In genomic region chr5:151686606-151687525, GRCm38 (mm10) we compare ENCODE assay signal across 8 mouse cellular contexts. TPM values are rescaled to one million over a fixed set of nuclear protein-coding genes. Genes with fewer than 3 reads are reported as not detected.
A peak's percentile ranks its signal among the peaks of the same experiment; 100 is the strongest.
DNase-seq lines count a peak whose midpoint lies in the region; ATAC-seq lines count a peak whose summit lies in the region.

No protein-coding gene starts in this region.

- H3K36me3 ChIP-seq in megakaryocyte, embryonic 14.5 days (replicated peaks; ENCODE audit: low read length): no peaks in the 10 kb centered on the region

- DNase-seq in embryo, embryonic 10 days (ENCODE audit: low spot score): peak; percentile 86
- peak; percentile 75 for DNase-seq in gastrocnemius, postnatal 10 days
- peak; percentile 81 for DNase-seq in induced T-regulatory cell, adult 2 months (ENCODE audit: low read depth)
- peak; percentile 38 to 61 for DNase-seq in left cerebral cortex, adult 8-10 months (ENCODE audit: low spot score in 2 of 2)
- DNase-seq in right cerebral cortex, postnatal 10 days (ENCODE audit: low spot score in 2 of 2): peak; percentile 80 to 87
- peak; percentile 86 for DNase-seq in urinary bladder, postnatal 14 days (ENCODE audit: low spot score)

- peaks cover 7% of the 10 kb centered on the region for H3K4me1 ChIP-seq in megakaryocyte, embryonic 14.5 days

- no peaks in the 10 kb centered on the region for H3K27me3 ChIP-seq in megakaryocyte, embryonic 14.5 days (replicated peaks)

- no peaks in the 10 kb centered on the region for H3K9me3 ChIP-seq in megakaryocyte, embryonic 14.5 days

- peak overlapping the region; percentile 84 for H3K4me3 ChIP-seq in megakaryocyte, embryonic 14.5 days (replicated peaks)

- ATAC-seq in activated CD4-positive, CD25-positive, alpha-beta regulatory T cell, adult 4 months: peak; percentile 89

RNA-seq across cellular contexts. Expression of gene Rfc3, which starts 35.8 kb away (rescaled TPM):
- polyA plus RNA-seq in activated CD4-positive, CD25-positive, alpha-beta regulatory T cell, adult 4 months (2017; shearing (Covaris generic)): 10 to 100 TPM; 36.5 to 40.3 TPM
- total RNA-seq in gastrocnemius, postnatal 10 days (2021): 10 to 100 TPM in 1 of 2 experiments, 1 to 10 TPM in 1; 9.2 to 13.4 TPM
- 10 to 100 TPM; 11.7 to 13.6 (median 12.9) TPM for total RNA-seq in left cerebral cortex, adult 8-10 months (2022)
- polyA plus RNA-seq in megakaryocyte, embryonic 14.5 days (2012; ENCODE audit: insufficient read depth, low replicate concordance): 8.3 TPM in 1 of 2 replicates, not detected in the other

Comparison
In these comparisons a context has a peak if more than half of its experiments do, and no peak if none do; other contexts are left out.
1. Peak in every context shown above with its lines: DNase-seq, ATAC-seq and H3K4me3 ChIP-seq.